Mouse (Mus musculus): ENCODE results near the gene BC030499. TPM values are rescaled to one million over a fixed set of nuclear protein-coding genes. Genes with fewer than 3 reads are reported as not detected.
"Not testable (repeated sequence)": the region's sequence is repeated elsewhere in the genome, so short reads cannot be mapped to it uniquely, and the experiment has no call there.

The BC030499 gene
- under 1 TPM; 0.37 to 0.49 TPM for total RNA-seq (2021)
- long read RNA-seq, experiment 1: 0 reads
- long read RNA-seq, experiment 2: 0 reads

DNA sequence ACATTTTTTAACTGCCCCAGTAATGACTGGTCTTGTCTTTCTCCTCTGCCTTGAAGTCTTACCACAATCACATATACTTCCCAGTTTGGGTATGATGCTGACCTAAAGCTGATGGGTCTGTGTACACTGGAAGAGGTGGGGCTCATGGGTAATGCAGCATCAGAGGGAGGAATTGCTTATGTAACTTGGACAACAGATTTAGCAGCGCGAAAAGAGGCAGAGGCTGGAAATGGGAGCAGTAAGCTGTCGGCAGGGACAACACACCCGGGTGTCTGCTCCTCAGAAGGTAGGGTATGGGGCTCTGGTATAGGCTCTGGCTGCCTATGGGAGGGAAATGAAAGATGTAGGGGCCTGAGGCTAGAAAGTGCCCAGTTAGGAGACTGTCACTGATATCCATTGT is at the start of gene BC030499:
BC030499 (plus strand) TSS at position 188 of the 400 bp plus-strand sequence.
- DNase-seq: no peak

DNA sequence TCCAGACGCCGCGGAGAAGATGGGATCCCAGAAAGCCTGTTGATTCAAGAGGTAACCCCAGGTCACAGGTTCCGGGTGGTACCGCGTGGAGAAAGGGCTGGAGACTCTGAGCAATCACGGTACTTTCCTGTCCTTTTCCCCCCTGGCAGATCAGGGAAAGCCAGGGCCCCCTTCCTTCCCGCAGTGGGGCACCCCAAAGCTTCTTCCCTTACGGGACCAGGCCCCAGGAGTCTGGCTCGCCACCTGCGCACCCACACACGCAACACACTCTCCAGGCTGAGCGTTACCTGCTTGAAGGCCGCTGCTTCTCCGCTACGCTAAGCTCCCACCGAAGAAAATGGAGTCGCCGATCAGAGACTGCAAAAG is 45.4 kb upstream of the BC030499 start:
- no peak for DNase-seq

DNA sequence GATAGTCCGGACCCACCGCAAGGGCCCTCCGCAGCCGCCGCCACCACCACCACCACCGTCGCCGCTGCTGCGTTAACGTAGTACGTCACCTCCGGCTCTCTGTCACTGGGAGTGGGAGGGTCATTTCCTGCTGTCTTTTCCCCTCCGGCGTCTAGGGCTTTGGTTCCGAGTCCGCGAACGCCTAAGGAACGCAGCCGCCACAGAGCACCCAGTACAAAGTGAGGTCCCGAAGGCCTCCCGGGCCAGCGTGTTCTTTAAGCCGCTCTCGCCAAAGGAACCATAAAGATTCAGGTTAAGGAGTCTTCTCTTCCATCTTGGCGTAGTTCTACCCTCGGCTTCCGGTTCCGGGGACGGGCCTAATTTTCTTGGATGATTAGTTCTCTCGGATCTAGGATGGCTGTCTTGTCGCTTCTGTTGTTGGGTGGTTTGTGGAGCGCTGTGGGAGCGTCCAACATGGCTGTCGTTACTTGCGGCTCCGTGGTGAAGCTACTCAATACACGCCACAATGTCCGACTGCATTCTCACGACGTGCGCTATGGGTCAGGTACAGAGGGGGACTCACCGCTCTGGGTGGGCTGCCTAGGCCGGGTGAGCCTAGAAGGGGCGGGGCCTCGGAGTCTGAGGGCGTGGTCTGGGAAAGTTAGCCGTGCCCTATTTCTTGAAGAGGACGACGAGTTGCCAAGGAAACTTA is 44.9 kb upstream of the BC030499 start, which contains the start of the genes Sdf2 and Supt6:
Sdf2 (plus strand) TSS at position 120 of the 691 bp plus-strand sequence.
Supt6 (minus strand) TSS at position 361 of the 691 bp plus-strand sequence.
- DNase-seq: peak; percentile 91 to 96

DNA sequence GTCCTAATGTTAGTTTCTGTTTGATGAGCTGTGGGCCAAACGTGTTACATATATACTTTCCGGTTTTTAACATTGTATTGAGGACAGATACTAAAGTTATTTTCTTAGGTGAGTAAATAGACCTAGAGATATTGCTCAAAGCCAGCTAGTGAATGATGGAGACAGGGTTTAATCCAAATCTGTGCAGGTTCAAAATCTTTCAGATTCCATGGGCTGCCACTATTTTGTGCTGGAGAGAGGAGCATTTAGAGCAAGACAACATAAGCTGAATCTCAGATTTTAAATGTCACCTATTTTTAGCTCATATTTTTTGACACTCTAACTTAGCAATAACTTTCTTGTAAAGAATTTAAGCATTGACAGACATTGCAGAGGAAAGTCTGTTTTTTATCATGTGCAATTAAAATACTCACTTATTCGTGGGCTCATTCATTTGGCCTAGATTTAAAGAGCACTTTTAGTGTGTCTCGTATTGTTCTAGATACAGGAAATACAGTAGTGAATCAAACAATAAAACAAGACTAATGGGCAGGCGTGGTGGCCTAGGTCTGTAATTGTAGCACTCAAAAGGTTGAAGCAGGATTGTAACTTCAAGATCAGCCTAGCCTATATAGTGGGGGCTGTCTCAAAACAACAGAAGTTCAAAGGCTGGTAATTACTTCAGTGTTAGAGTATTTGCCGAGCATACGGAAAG is 44.2 kb upstream of the BC030499 start:
- DNase-seq: no peak

DNA sequence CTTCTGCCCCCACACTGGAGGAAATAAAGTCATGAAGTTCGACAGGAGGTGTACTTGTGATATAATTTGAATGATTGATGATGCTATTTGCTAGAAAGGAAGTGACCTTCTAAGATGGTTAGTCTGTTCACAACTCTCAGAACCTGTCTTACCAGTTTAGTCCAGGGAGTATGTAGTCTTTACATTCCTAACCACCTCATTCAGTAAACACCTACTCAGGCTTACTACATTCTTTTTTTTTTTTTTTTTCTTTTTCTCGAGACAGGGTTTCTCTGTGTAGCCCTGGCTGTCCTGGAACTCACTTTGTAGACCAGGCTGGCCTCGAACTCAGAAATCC is 43.7 kb upstream of the BC030499 start:
- no peak for DNase-seq

- DNase-seq: no peak
Measured at GRCm38 (mm10) chr11:78247727-78248140, 42.9 kb upstream of the BC030499 start.

DNA sequence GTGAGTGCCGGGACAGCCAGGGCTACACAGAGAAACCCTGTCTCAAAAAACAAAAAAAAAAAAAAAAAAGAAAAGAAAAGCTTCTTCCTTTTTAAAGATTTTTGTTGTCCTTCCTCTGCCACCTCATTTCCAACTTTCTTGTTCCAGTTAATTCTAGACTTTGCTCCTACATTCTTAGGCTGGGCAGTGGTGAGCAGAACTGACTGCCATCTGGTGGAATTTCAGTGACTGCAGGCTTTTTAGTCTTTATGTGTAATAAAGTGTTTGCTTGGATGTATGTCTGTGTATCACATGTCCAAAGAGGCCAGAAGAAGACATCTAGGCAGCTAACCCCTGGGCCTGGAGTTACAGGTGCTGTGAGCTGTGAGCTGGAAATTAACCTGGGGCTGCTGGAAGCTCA is 34.0 kb upstream of the BC030499 start:
- DNase-seq: no peak

GRCm38 (mm10) chr11:78260489-78261258 is 30.0 kb upstream of the BC030499 start:
- DNase-seq: no peak

DNA sequence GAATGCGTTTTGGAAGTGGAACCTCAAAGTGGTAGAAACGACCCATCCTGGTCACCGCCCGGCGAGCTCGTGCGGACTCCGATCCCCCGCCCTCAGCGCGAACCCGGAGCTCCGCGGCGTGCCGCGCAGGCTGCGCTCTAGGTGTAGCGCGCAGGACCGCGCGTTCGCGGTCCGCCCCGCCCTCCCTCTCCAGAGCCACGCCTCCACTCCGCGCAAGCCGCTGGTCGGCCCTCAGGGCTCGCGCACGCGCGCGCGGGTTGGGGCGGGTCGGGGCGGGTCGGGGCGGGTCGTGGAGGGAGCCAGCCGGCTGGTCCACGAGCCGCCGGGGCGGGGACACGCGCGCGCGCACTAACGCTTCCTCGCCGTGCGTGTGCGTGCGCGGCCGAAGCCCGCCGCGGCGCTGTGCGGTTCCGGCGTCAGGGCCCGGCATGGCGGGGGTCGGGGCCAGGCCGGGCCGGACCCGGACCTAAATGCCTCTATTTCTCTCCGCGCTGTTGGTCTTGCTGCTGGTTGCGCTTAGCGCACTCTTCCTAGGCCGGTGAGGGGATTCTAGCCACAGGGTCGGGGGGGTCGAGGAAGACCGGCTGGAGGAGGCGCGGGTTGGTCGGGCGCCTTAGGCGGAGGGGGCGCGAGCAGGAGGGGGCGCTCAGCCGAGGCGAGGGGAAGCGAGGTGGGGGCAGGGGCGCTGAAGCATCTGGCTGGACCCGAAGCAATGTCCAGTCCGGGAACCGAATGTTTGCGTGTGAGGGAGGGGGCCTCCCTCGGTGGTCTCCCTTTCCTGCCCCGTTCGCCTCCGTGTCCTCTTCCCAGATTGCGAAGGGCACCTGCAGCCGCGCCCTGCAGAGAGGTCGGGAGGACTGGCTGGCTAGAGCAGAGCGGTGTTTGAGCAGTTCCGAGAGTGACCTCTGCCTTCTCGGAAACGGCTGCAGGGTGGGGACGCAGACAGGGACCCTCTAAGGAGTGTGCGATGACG is 29.0 kb upstream of the BC030499 start, which contains the start of gene 2610507B11Rik:
2610507B11Rik (plus strand) TSS at position 373 of the 973 bp plus-strand sequence.
- peak; percentile 91 to 95 for DNase-seq

- DNase-seq: peak; percentile 47 to 61
Measured at GRCm38 (mm10) chr11:78262550-78262949, 28.1 kb upstream of the BC030499 start.

DNA sequence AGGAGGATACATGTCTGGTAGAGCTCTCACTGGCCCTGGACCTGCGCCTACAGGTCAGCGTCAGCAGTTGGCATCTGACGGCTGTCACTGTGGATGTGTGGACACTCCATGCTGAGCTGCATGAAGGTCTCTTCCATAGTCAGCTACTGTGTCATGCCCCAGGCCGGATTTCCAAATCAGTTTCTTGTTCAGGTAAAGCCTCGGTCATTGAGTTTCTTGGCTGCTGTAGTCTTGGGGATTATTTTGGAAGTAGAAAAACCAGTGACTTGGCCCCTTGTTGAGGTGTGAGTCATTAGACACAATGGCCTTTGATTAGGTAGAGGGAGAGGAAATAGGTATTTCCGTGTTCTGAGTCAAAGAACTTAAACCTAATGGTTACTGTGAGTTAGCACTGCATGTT is 25.1 kb upstream of the BC030499 start:
- DNase-seq: no peak

GRCm38 (mm10) chr11:78271986-78272385 is 18.7 kb upstream of the BC030499 start:
- no peak for DNase-seq

- DNase-seq: no peak
Measured at GRCm38 (mm10) chr11:78275596-78275995, 15.0 kb upstream of the BC030499 start.

- DNase-seq: not testable (repeated sequence)
Measured at GRCm38 (mm10) chr11:78276169-78276568, 14.5 kb upstream of the BC030499 start.

DNA sequence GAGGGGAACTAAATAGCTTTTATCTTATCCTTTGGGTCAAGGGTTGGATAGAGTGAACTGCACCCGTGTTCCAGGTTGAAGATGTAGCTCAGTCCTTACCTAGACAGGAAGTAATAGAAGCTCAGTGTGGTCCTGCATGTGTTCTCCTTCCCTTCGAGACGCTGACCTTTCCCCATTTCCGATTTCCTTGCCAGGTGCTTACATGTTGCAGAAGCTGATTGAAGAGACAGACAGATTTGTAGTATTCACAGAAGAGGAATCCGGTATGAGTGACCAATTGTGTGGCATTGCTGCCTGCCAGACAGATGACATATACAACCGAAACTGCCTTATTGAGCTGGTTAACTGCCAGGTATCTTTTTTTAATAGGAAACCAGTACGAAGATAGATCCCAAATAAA is 11.8 kb upstream of the BC030499 start:
- peak in 1 of 2 experiments; percentile 28 for DNase-seq

DNA sequence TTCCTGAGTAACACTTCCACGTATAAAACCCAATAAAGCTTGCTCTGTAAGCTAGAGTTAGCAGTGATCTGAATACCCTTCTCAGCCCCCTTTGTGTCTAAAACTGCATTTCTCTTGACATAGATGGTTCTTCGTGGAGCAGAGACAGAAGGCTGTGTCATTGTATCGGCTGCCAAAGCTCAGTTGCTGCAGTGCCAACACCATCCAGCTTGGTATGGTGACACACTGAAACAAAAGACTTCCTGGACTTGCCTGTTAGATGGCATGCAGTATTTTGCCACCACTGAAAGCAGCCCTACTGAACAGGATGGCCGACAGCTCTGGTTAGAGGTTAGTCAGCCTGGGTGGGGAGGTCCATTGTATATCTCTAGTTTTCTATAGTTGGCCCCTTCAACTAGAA is 11.1 kb upstream of the BC030499 start:
- DNase-seq: no peak

- DNase-seq: no peak
Measured at GRCm38 (mm10) chr11:78289146-78289763, 1.4 kb upstream of the BC030499 start.

GRCm38 (mm10) chr11:78294585-78294984 is 3.9 kb downstream of the BC030499 start:
- DNase-seq: no peak

DNA sequence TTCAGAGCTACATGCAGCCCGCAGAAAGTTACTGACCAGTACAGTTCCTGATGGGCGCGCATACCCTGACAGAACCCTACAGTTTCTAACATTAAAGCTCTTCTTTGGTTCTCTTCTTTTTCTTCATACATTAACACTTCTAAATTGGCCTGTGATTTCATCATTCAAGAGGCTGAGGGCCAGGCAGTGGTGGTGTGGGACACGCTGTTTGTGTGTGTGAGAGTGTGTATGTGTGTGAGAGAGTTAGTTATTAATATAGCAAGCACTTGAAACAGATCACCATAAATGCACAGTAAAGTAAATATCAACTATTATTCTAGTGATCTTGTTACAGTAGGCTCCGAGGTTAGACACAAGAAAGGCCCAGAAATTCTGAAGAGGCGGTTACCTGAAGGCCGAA is 10.3 kb downstream of the BC030499 start:
- DNase-seq: no peak

DNA sequence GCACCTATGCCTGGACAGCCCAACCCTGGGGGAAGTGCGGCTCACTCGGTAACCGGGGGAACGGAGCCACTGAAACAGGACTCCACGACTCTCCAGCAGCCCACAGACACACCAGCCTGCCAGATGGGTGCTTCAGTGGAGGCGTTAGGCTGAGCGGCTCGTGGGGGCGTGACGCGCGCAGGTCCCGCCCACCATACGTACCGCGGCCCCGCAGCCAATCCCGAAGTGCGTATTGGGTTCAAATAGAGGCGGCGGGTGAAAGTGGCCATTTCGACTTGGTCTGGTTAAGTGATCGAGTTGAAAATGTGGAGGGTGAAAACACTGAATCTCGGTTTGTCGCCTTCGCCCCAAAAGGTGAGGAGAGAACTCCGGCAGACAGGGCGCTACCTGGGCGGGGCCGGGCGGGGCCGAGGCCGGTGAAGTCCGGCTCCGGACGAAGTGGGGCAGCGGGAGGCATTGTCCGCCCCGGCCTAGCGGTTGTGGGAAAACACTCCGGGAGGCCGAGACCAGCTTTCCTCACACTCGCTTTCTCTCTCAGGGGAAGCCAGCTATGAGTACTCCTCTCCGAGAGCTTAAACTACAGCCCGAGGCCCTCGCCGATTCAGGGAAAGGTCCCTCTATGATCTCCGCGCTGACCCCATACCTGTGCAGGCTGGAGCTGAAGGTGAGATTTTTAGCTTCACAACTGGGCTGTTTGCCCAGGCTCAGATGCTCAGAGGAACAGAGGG is 10.9 kb downstream of the BC030499 start, which contains the start of gene Spag5:
Spag5 (plus strand) TSS at position 173 of the 728 bp plus-strand sequence.
- peak; percentile 91 to 92 for DNase-seq

Measured in heart, adult 18-20 months (tissue).